Mouse (Mus musculus): ENCODE measurements around the gene Slc16a7.

Gene Slc16a7

GRCm38 (mm10) chr10:125388876-125389786 lies at the start of gene Slc16a7:
TSS of gene Slc16a7 (minus strand) at chr10:125389465.
- DNase-seq (ENCODE audit: low spot score), result peak; percentile 82

GRCm38 (mm10) chr10:125418795-125419194 lies 29.5 kb upstream of the Slc16a7 start:
- DNase-seq (ENCODE audit: low spot score), result peak; percentile 4

- DNase-seq (ENCODE audit: low spot score), result no peak
These were observed 10.5 kb upstream of the Slc16a7 start for GRCm38 (mm10) chr10:125399796-125400195.

- DNase-seq (ENCODE audit: low spot score), result no peak
These were observed 746 bp upstream of the Slc16a7 start for GRCm38 (mm10) chr10:125390011-125390410.

GRCm38 (mm10) chr10:125388481-125388875 lies 787 bp downstream of the Slc16a7 start:
- no peak for DNase-seq (ENCODE audit: low spot score)

GRCm38 (mm10) chr10:125387782-125388415 lies 1.4 kb downstream of the Slc16a7 start:
- no peak for DNase-seq (ENCODE audit: low spot score)

- DNase-seq (ENCODE audit: low spot score), result no peak
These were observed 13.7 kb downstream of the Slc16a7 start for GRCm38 (mm10) chr10:125375526-125375925.

GRCm38 (mm10) chr10:125372666-125373065 lies 16.6 kb downstream of the Slc16a7 start:
- DNase-seq (ENCODE audit: low spot score), result no peak

- no peak for DNase-seq (ENCODE audit: low spot score)
These were observed 17.8 kb downstream of the Slc16a7 start for GRCm38 (mm10) chr10:125371451-125371850.

- no peak for DNase-seq (ENCODE audit: low spot score)
These were observed 19.1 kb downstream of the Slc16a7 start for GRCm38 (mm10) chr10:125370037-125370610.

GRCm38 (mm10) chr10:125358479-125358878 lies 30.8 kb downstream of the Slc16a7 start:
- DNase-seq (ENCODE audit: low spot score), result no peak

GRCm38 (mm10) chr10:125352805-125353204 lies 36.5 kb downstream of the Slc16a7 start:
- DNase-seq (ENCODE audit: low spot score), result no peak

GRCm38 (mm10) chr10:125348171-125348570 lies 41.1 kb downstream of the Slc16a7 start:
- DNase-seq (ENCODE audit: low spot score), result no peak

- DNase-seq (ENCODE audit: low spot score), result no peak
These were observed 42.1 kb downstream of the Slc16a7 start for GRCm38 (mm10) chr10:125347149-125347548.

- DNase-seq (ENCODE audit: low spot score), result no peak
These were observed 42.9 kb downstream of the Slc16a7 start for GRCm38 (mm10) chr10:125346364-125346763.

GRCm38 (mm10) chr10:125345583-125345982 lies 43.7 kb downstream of the Slc16a7 start:
- no peak for DNase-seq (ENCODE audit: low spot score)

- DNase-seq (ENCODE audit: low spot score), result peak; percentile 14
These were observed 47.1 kb downstream of the Slc16a7 start for GRCm38 (mm10) chr10:125342204-125342603.

- DNase-seq (ENCODE audit: low spot score), result no peak
These were observed 55.5 kb downstream of the Slc16a7 start for GRCm38 (mm10) chr10:125333799-125334198.

GRCm38 (mm10) chr10:125331334-125331733 lies 57.9 kb downstream of the Slc16a7 start:
- no peak for DNase-seq (ENCODE audit: low spot score)

- peak; percentile 70 for DNase-seq (ENCODE audit: low spot score)
These were observed 60.8 kb downstream of the Slc16a7 start for GRCm38 (mm10) chr10:125328331-125329063.

GRCm38 (mm10) chr10:125324871-125325565 lies 64.2 kb downstream of the Slc16a7 start:
- no peak for DNase-seq (ENCODE audit: low spot score)
